ENCODE assay signal across 19 mouse cellular contexts in the genomic region with DNA sequence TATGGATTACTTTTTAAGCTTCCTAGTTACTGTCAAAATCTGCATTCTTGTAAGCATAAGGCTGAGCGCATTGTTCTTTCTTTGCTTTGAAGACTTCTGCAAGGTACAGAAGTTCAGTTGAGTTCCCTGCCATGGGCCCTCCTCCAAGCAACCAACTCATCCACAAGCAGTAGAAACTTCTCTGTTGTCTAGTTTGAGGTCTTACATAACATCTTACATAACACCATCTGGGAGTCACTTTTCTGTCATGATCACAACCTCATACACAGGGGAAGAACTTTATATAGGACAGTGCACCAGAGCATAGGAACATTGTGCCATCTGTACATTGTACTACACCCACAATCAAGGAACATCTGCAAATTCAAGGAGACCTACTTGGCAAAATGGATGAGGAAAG.
DNase-seq lines count a peak whose midpoint lies in the region; ATAC-seq lines count a peak whose summit lies in the region.
"Had no signal": no experiment of that assay in that cellular context is flagged by ENCODE, and none has a peak within 500 bp of the region (broad histone marks: within the 10 kb centered on the region; RNA-seq: fewer than 3 reads in every experiment).

No protein-coding gene starts in this region.

- peak; percentile 16 for DNase-seq in heart, adult 11 months
- no peak for DNase-seq in heart, postnatal 14 days
- DNase-seq in right cerebral cortex, adult 18-20 months: peak; percentile 13
- DNase-seq in right cerebral cortex, postnatal 10 days (ENCODE audit: low spot score in 2 of 2): no peak
- peak; percentile 62 for DNase-seq in brain, adult 2 months (ENCODE audit: low read depth, low spot score)
- DNase-seq in urinary bladder, adult 18-20 months (ENCODE audit: low spot score in 2 of 2): no peak
- DNase-seq: adrenal gland, adult 8-10 months; adrenal gland, postnatal 14 days; adrenal gland, postnatal 36 days; cerebellum, adult 11 months; cerebellum, adult 18-20 months; cerebellum, adult 8-10 months; cerebellum, adult 9-11 months; cerebellum, postnatal 14 days; cerebellum, postnatal 36 days; embryo, embryonic 11 days had no signal

- intact Hi-C loops in heart, postnatal 14 days (cut with DNase I): no loop called here

- ATAC-seq in megakaryocyte progenitor cell, adult 5-6 weeks (replicated peaks; ENCODE audit: poor library complexity): no peak
- ATAC-seq: forebrain, embryonic 14.5 days; forebrain, embryonic 16.5 days had no signal

Comparison
In these comparisons a context has a peak if more than half of its experiments do, and no peak if none do; other contexts are left out.
1. DNase-seq: peak in heart, adult 11 months (single experiment), right cerebral cortex, adult 18-20 months (single experiment) and brain, adult 2 months (single experiment); none in heart, postnatal 14 days (0 of 2), right cerebral cortex, postnatal 10 days (0 of 2) and urinary bladder, adult 18-20 months (0 of 2).